Mouse (Mus musculus) erythroblast, embryonic 14.5 days (primary cell): ENCODE measurements at regions not wholly inside any gene's neighbourhood (a gene's known extent, or its start where the extent isn't known, plus 50 kb on each side); places are given as distances from the start of the nearest gene placed in this dataset.

Experiments
- H3K27me3 ChIP-seq: 2 replicates; pipeline ENCODE4 v1.6.1; 2012; ENCODE audit warnings: inconsistent platforms; ENCODE audit not compliant: control insufficient read depth
- H3K36me3 ChIP-seq: 2 replicates; pipeline ENCODE4 v1.6.1; 2012; ENCODE audit warnings: mild to moderate bottlenecking, inconsistent platforms; ENCODE audit not compliant: control insufficient read depth
- H3K4me1 ChIP-seq: 2 replicates; pipeline ENCODE4 v1.6.1; 2012; ENCODE audit warnings: inconsistent platforms; ENCODE audit not compliant: control insufficient read depth
- H3K4me3 ChIP-seq: replicated peaks from 2 replicates; pipeline ENCODE3; 2012; ENCODE audit warnings: moderate library complexity, mild to moderate bottlenecking, inconsistent platforms
- H3K9me3 ChIP-seq: 2 replicates; pipeline ENCODE4 v1.6.1; 2012; ENCODE audit warnings: low read length, inconsistent platforms, mixed read lengths; ENCODE audit not compliant: control insufficient read depth
- GATA1 ChIP-seq: IDR thresholded peaks from 2 replicates; pipeline ENCODE4 v1.6.1; 2012; ENCODE audit warnings: low read length, inconsistent platforms, mixed read lengths
- TAL1 ChIP-seq: IDR thresholded peaks from 3 replicates; pipeline ENCODE4 v1.6.1; 2012; ENCODE audit warnings: low read length, inconsistent platforms, mixed read lengths

DNA sequence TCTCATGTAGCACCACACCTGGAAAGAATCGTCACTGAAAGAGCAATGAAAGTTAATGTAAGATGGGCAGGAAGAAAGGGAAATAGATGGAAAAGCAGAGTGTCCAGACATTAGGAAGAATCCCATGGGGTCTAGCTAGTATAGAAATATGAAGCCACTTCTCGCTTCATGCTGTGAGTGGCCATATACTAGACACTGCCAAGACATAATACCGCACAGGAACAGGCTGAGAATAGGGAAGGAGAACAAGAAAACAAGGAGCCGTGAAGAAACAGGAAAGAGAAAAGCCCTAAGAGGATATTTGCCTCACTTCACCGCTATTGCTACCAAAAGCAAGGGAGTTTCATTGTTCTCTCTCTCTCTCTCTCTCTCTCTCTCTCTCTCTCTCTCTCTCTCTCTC lies 171.4 kb downstream of the Kctd12 start:
- no peaks in the 10 kb centered on the region for H3K9me3 ChIP-seq
- TF ChIP-seq TAL1 (no peak), GATA1 (no peak)
- no peak overlapping the region for H3K4me3 ChIP-seq
- H3K27me3 ChIP-seq = no peaks in the 10 kb centered on the region
- no peaks in the 10 kb centered on the region for H3K36me3 ChIP-seq
- peaks cover 3% of the 10 kb centered on the region for H3K4me1 ChIP-seq

DNA sequence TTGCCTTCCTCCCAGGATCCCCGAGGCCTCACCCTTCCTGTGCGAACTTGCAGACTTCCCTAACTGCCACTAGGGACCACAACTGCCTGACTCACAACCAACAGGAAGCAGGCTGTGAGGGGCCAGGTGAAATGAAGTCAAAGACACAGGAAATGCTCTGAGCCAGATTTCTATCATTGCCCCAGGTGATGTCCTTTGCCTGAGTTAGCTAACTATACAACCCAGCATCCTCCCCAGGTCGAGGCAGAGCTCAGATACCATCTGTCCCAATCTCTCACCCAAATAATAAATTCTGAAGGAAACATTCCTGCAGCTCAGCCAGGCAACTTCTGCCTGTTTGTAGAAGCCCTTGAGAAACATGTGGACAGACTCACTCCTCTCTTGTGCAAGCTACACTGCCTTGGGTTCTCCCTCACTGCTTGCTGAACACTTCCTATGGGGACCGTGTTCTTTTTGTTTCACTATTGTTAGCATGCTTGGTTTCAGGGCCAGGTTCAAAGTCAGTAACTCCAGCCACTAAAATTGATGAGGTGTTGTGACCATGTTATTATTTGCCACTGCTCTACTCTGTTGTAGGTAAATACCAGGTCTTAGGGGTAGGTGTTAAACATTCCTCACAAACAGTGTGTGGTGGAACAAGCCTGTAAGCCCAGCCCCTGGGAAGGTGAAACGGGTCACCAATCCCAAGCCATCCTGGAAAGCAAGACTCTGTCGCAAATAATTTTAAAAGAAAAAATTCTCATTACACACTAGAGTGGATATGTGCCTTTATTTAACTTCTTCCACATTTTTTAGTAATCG lies 172.1 kb downstream of the Kctd12 start:
- Histone ChIP-seq H3K36me3 (no peaks in the 10 kb centered on the region), H3K4me3 (no peak overlapping the region), H3K4me1 (peaks cover 3% of the 10 kb centered on the region), H3K27me3 (no peaks in the 10 kb centered on the region), H3K9me3 (no peaks in the 10 kb centered on the region)
- TF ChIP-seq GATA1 = no peak
- TF ChIP-seq TAL1 = no peak

DNA sequence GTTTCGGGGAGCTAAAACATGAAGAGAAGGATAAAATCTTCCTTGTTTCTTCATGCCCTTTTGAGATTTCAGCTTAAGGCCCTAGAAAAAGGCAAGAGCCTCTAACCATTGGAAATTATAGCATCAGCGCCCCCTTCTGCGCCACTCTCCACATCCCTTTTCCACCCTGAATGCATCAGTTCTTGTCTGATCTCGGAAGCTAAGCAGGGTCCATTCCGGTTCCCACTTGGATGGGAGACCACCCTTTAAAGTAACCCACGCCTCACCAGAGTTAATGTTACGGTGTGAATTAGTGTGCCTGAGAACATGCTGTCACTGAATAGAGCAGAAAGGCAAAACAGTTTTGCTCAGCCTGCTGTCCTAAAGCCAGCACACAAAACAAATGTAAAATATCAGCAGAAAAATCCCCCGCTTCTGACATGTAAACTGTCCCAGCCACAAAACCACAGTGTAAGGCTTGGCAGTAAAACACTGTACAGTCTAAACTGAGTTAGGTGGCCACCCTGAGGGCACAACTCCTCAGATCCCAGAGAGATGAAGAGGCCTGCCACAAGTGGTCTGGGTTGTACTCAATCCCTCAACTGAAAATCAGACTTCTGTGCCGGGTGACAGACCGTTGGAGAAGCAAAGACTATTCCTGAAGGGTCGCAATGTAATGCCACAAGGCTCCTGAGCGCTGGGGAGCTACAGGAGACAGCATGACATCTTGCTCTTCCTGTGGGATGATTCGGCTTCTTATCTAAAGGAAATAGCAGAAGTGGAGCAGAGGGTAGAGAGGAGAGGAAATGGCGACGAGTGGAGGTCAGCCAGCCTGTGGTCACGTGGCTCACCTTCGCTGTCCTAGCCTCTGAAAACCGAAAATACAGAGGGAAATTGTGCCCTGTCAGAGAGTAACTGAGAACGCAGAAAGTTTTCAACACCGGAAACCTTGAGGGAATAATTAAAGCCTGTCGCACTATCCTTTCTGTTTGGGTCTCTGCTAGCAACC lies 176.2 kb downstream of the Kctd12 start:
- Histone ChIP-seq H3K4me3 (peak overlapping the region; percentile 15), H3K36me3 (no peaks in the 10 kb centered on the region), H3K9me3 (no peaks in the 10 kb centered on the region), H3K27me3 (no peaks in the 10 kb centered on the region), H3K4me1 (peaks cover 3% of the 10 kb centered on the region)
- TF ChIP-seq TAL1 (no peak), GATA1 (no peak)

DNA sequence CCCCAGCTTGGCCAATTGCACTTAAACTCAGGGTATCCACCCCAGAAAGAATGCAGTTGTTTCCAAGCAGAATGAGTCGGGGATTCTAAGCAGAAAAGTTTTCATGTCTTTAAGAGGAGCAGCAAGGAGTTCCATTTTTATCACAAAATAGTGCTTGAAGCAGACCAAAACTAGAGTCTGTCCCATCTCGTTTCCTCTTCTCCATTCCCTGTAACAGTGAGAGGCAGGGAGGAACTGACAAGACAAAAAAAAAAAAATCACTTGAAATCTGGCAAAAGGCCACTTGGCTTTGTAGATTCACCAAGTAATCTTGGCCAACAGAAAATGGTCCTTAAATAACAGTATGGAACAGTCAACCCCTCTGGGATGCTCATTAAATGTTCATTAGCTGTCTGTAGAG lies 186.8 kb downstream of the Kctd12 start:
- no peaks in the 10 kb centered on the region for H3K9me3 ChIP-seq
- H3K27me3 ChIP-seq = no peaks in the 10 kb centered on the region
- H3K4me3 ChIP-seq = no peak overlapping the region
- H3K4me1 ChIP-seq = no peaks in the 10 kb centered on the region
- no peaks in the 10 kb centered on the region for H3K36me3 ChIP-seq
- TF ChIP-seq TAL1 (no peak), GATA1 (no peak)

GRCm38 (mm10) chr14:102794898-102795297 lies 187.5 kb downstream of the Kctd12 start:
- no peaks in the 10 kb centered on the region for H3K36me3 ChIP-seq
- no peak overlapping the region for H3K4me3 ChIP-seq
- TF ChIP-seq GATA1 (no peak), TAL1 (no peak)
- no peaks in the 10 kb centered on the region for H3K9me3 ChIP-seq
- H3K27me3 ChIP-seq = no peaks in the 10 kb centered on the region
- H3K4me1 ChIP-seq = no peaks in the 10 kb centered on the region

DNA sequence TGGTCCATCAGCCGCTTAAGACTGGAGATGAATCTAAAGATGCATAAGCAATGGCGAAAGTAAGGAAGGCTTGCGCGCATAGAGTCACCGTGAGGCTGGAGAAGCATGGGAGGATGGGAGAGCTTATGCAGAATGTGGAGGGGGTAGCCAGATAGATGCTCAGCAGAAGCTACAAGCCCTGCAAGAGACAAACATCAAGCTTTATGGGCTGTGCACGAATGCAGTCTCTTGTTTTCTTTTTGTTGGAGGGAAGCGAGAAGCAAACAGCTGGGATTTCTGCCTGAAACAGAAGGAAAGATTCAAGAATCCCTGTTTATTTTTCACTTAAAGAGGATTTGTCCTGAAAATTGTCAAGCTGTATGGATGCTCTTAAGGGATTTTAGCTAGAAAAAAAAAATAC lies 188.7 kb downstream of the Kctd12 start:
- Histone ChIP-seq H3K27me3 (no peaks in the 10 kb centered on the region), H3K36me3 (no peaks in the 10 kb centered on the region), H3K9me3 (no peaks in the 10 kb centered on the region), H3K4me1 (no peaks in the 10 kb centered on the region), H3K4me3 (no peak overlapping the region)
- TF ChIP-seq TAL1 (no peak), GATA1 (no peak)

GRCm38 (mm10) chr14:102790916-102791315 lies 191.5 kb downstream of the Kctd12 start:
- Histone ChIP-seq H3K27me3 (no peaks in the 10 kb centered on the region), H3K36me3 (no peaks in the 10 kb centered on the region)
- TF ChIP-seq TAL1 (no peak), GATA1 (no peak)

GRCm38 (mm10) chr14:102782227-102782626 lies 200.2 kb downstream of the Kctd12 start:
- Histone ChIP-seq H3K4me1 (no peaks in the 10 kb centered on the region), H3K4me3 (no peak overlapping the region), H3K27me3 (no peaks in the 10 kb centered on the region), H3K36me3 (no peaks in the 10 kb centered on the region), H3K9me3 (no peaks in the 10 kb centered on the region)
- TF ChIP-seq TAL1 (no peak), GATA1 (no peak)

More at GRCm38 (mm10) chr14:102790916-102791315, 191.5 kb downstream of the Kctd12 start:
- no peaks in the 10 kb centered on the region for H3K4me1 ChIP-seq
- no peak overlapping the region for H3K4me3 ChIP-seq
- no peaks in the 10 kb centered on the region for H3K9me3 ChIP-seq

GRCm38 (mm10) chr14:102769716-102770115 lies 212.7 kb downstream of the Kctd12 start:
- H3K27me3 ChIP-seq = no peaks in the 10 kb centered on the region
- no peaks in the 10 kb centered on the region for H3K9me3 ChIP-seq
- no peak for TF ChIP-seq GATA1
- no peak for TF ChIP-seq TAL1
- H3K36me3 ChIP-seq = no peaks in the 10 kb centered on the region
- H3K4me3 ChIP-seq = no peak overlapping the region
- no peaks in the 10 kb centered on the region for H3K4me1 ChIP-seq
